Mouse (Mus musculus): ENCODE measurements around the gene Dspp. TPM values are rescaled to one million over a fixed set of nuclear protein-coding genes. Genes with fewer than 3 reads are reported as not detected.

The Dspp gene
- polyA plus RNA-seq, 1 experiment from 2014 or later = not detected

DNA sequence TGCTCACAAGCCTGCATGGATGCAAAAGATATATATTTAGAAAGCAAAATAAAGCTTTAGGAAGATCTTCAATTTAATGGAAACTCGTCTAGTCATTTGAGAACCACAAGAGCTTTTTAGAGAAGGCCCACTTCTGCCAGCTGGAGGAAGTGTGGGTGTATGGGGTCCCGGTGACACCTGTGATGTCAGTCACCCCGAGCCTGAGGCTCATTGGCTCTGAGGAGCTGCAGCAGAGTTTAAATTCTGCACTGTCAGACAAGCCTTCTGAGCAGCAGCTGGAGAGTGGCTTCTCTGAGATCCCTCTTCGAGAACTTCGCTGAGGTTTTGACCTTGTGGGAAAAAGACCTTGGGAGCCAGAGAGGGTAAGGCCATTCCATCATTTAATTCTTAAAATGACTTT, 31.8 kb downstream of the Dspp start, which contains the start of gene Dmp1:
TSS of gene Dmp1 (plus strand) at position 263 of the 400 bp plus-strand sequence.
- H3K9me3 ChIP-seq = no peaks in the 10 kb centered on the region
- no peak within 1 kb of the TSS for H3K4me3 ChIP-seq
- ATAC-seq (ENCODE audit: insufficient number of reproducible peaks, insufficient read depth, low FRiP score, low TSS enrichment) = no peak

DNA sequence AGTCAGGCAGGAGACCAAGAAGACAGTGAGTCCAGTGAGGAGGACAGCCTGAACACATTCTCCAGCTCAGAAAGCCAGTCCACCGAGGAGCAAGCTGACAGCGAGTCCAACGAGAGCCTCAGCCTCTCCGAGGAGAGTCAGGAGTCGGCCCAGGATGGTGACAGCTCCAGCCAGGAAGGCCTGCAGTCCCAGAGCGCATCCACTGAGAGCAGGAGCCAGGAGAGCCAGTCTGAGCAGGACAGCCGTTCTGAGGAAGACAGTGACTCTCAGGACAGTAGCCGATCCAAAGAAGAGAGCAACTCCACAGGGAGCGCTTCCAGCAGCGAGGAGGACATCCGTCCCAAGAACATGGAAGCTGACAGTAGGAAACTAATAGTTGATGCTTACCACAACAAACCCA, 42.0 kb downstream of the Dspp start:
- Histone ChIP-seq H3K36me3 (no peaks in the 10 kb centered on the region), H3K4me2 (replicated peaks) (no peak overlapping the region), H3K4me1 (no peaks in the 10 kb centered on the region), H3K9me3 (no peaks in the 10 kb centered on the region), H3K27ac (no peak overlapping the region), H3K4me3 (no peak overlapping the region), H3K9ac (no peak overlapping the region), H3K27me3 (no peaks in the 10 kb centered on the region)
- ATAC-seq (ENCODE audit: insufficient number of reproducible peaks, insufficient read depth, low FRiP score, low TSS enrichment) = no peak
- WGBS = 75% methylated on average over 11 of the region's 11 CpGs

More for the DNA sequence above, 31.8 kb downstream of the Dspp start, which contains the start of gene Dmp1:
- Histone ChIP-seq H3K9ac (no peak within 1 kb of the TSS), H3K27ac (no peak within 1 kb of the TSS), H3K4me1 (no peaks in the 10 kb centered on the region), H3K36me3 (no peaks in the 10 kb centered on the region), H3K4me2 (replicated peaks) (no peak within 1 kb of the TSS), H3K27me3 (no peaks in the 10 kb centered on the region)
- WGBS = 71% methylated on average over 5 of the region's 5 CpGs

DNA sequence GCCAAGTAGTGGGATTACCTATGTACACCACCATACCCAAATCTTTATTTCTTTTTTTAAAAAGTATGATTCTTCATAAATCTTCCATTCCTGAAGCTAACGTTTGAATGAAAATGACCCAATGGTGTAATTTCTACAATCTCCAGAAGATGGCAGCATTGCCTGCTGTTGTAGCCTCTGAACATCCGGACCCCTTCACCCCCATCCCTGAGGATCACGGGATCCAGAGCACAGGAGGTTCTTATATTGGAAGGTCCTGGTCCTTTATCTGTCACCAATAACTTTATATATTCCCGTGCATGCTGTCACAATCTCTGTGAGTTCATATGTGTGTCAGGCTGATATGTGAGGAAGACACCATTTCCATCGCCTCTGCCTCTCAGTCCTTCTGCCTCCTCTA, 48.4 kb downstream of the Dspp start:
- WGBS = 35% methylated on average over 5 of the region's 5 CpGs
- H3K9me3 ChIP-seq = no peaks in the 10 kb centered on the region
- no peak overlapping the region for H3K27ac ChIP-seq
- H3K4me2 ChIP-seq (replicated peaks) = no peak overlapping the region
- no peaks in the 10 kb centered on the region for H3K27me3 ChIP-seq
- no peaks in the 10 kb centered on the region for H3K36me3 ChIP-seq
- H3K4me1 ChIP-seq = no peaks in the 10 kb centered on the region
- H3K9ac ChIP-seq = no peak overlapping the region
- no peak overlapping the region for H3K4me3 ChIP-seq
- no peak for ATAC-seq (ENCODE audit: insufficient number of reproducible peaks, insufficient read depth, low FRiP score, low TSS enrichment)

DNA sequence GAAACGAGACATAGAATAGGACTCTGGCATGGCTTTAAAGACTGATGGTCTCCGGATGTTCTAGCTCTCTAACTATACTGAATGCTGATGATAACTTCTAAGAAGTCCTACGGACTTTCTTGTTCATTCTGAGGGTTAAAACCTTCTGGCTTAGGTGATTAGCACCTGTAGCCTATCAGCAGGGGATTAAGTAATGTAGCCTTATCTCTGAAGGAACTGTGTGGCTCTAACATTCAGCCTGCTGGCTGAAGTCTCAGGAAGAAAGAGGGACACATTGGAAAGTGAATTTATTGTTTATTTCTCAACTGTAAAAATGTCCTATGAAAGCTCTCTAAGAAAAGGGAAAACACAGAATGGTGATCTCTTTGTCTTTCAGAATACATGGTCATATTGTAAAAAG, 53.8 kb downstream of the Dspp start:
- Histone ChIP-seq H3K9me3 (no peaks in the 10 kb centered on the region), H3K4me2 (replicated peaks) (no peak overlapping the region), H3K27ac (no peak overlapping the region), H3K9ac (no peak overlapping the region), H3K4me1 (no peaks in the 10 kb centered on the region), H3K36me3 (no peaks in the 10 kb centered on the region), H3K27me3 (no peaks in the 10 kb centered on the region), H3K4me3 (no peak overlapping the region)
- ATAC-seq (ENCODE audit: insufficient number of reproducible peaks, insufficient read depth, low FRiP score, low TSS enrichment) = no peak
- WGBS = 82% methylated on average over 3 of the region's 3 CpGs

DNA sequence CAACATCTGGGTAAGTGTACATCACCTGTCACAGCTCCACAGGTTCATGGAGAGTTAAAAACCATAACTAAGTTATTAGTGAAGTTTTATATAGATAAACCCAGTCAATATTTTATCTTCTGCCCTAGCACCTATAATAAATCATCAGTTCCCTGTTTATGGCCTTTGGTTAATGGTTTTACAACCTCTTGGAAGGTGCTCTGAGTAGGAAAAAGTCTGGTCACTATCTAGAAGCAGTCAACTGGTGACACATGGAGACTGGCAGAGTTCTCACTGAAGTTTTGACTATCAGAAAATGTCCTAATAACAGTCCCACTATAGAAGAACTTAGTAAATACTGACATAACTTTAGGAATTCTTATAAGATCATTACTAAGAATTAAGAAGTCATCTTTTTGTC, 54.2 kb downstream of the Dspp start:
- no peak overlapping the region for H3K9ac ChIP-seq
- no peaks in the 10 kb centered on the region for H3K36me3 ChIP-seq
- no peak overlapping the region for H3K4me2 ChIP-seq (replicated peaks)
- H3K27me3 ChIP-seq = no peaks in the 10 kb centered on the region
- no peak for ATAC-seq (ENCODE audit: insufficient number of reproducible peaks, insufficient read depth, low FRiP score, low TSS enrichment)
- H3K4me3 ChIP-seq = no peak overlapping the region
- H3K9me3 ChIP-seq = no peaks in the 10 kb centered on the region
- H3K4me1 ChIP-seq = no peaks in the 10 kb centered on the region
- no peak overlapping the region for H3K27ac ChIP-seq

DNA sequence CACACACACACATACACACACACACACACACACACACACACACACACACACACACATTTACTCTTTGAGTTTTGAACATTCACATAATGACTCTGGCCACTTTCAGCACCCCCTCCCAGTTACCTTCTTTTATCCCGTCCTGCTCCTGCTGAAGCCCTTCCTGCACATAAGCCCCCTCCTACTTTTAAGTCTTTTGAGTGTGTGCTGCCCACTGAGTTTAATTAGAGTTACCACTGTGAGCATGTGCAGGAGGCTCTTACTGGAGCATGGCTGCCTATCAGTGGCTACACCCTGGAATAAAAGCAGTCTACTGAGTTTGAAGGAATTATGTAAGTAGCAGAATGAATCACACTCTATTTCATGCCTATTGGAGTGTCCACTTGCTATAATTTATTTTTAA, 58.0 kb downstream of the Dspp start:
- no peak overlapping the region for H3K27ac ChIP-seq

More for the DNA sequence above, 58.0 kb downstream of the Dspp start:
- no peak overlapping the region for H3K9ac ChIP-seq
- 28% methylated on average over 1 of the region's 1 CpGs for WGBS
- H3K4me1 ChIP-seq = no peaks in the 10 kb centered on the region
- H3K9me3 ChIP-seq = no peaks in the 10 kb centered on the region
- no peak for ATAC-seq (ENCODE audit: insufficient number of reproducible peaks, insufficient read depth, low FRiP score, low TSS enrichment)
- no peak overlapping the region for H3K4me2 ChIP-seq (replicated peaks)
- no peaks in the 10 kb centered on the region for H3K27me3 ChIP-seq
- H3K4me3 ChIP-seq = no peak overlapping the region
- H3K36me3 ChIP-seq = no peaks in the 10 kb centered on the region

Other genes with a start within 250 kb of the Dspp start
- 0.20 TPM in 1 of 2 replicates, not detected in the other for gene Hsd17b13, start 193.3 kb upstream of the Dspp start, polyA plus RNA-seq (2016; fragmentation: Nextera tagmentation; extraction: Ambion mirVana)
- 2.2 and 3.7 TPM in 2 replicates for gene Hsd17b11, start 148.8 kb upstream of the Dspp start, polyA plus RNA-seq (2016; fragmentation: Nextera tagmentation; extraction: Ambion mirVana)
- 69.0 and 76.0 TPM in 2 replicates for gene Nudt9, start 124.4 kb upstream of the Dspp start, polyA plus RNA-seq (2016; fragmentation: Nextera tagmentation; extraction: Ambion mirVana)
- gene Gm17660, start 93.1 kb upstream of the Dspp start, polyA plus RNA-seq (2016; fragmentation: Nextera tagmentation; extraction: Ambion mirVana) = not detected in 2 replicates
- 50.1 and 50.9 TPM in 2 replicates for gene Sparcl1, start 57.0 kb upstream of the Dspp start, polyA plus RNA-seq (2016; fragmentation: Nextera tagmentation; extraction: Ambion mirVana)
- gene Dmp1, start 31.9 kb downstream of the Dspp start, polyA plus RNA-seq (2016; fragmentation: Nextera tagmentation; extraction: Ambion mirVana) = 0.33 and 0.43 TPM in 2 replicates
- 0.46 and 0.64 TPM in 2 replicates for gene Ibsp, start 128.5 kb downstream of the Dspp start, polyA plus RNA-seq (2016; fragmentation: Nextera tagmentation; extraction: Ambion mirVana)
- not detected in 2 replicates for gene Mepe, start 154.6 kb downstream of the Dspp start, polyA plus RNA-seq (2016; fragmentation: Nextera tagmentation; extraction: Ambion mirVana)